Mouse (Mus musculus) liver, embryonic 16.5 days (tissue): ENCODE measurements around the gene Tmem168. TPM values are rescaled to one million over a fixed set of nuclear protein-coding genes. Genes with fewer than 3 reads are reported as not detected.

Experiments
- ATAC-seq: fragments of 200-750 bp; cut with Nextera tagmentation; 2 replicates; pipeline ENCODE4 v1.8.0; 2017; ENCODE audit warnings: low read depth, mild to moderate bottlenecking, moderate number of reproducible peaks, moderate library complexity
- H3K27ac ChIP-seq: fragments of 300-500 bp; sonication (generic); 2 replicates; pipeline ENCODE4 v1.5.1; 2014; ENCODE audit warnings: mild to moderate bottlenecking, low read length
- H3K27me3 ChIP-seq: fragments of 300-500 bp; sonication (generic); 2 replicates; pipeline ENCODE4 v1.6.1; 2014; ENCODE audit warnings: low read depth, low read length, mixed read lengths; ENCODE audit not compliant: control insufficient read depth, insufficient read depth
- H3K36me3 ChIP-seq: fragments of 300-500 bp; sonication (generic); 2 replicates; pipeline ENCODE4 v1.6.1; 2014; ENCODE audit warnings: mild to moderate bottlenecking; ENCODE audit not compliant: control insufficient read depth, insufficient read depth
- H3K4me1 ChIP-seq: fragments of 300-500 bp; sonication (generic); 2 replicates; pipeline ENCODE4 v1.6.1; 2014; ENCODE audit warnings: low read depth, low read length, mixed read lengths; ENCODE audit not compliant: control insufficient read depth
- H3K4me2 ChIP-seq: fragments of 300-500 bp; sonication (generic); 2 replicates; pipeline ENCODE4 v1.6.1; 2014; ENCODE audit warnings: low read depth, low read length, mixed read lengths
- H3K4me3 ChIP-seq: fragments of 300-500 bp; sonication (generic); 2 replicates; pipeline ENCODE4 v1.5.1; 2014; ENCODE audit warnings: low read depth, mild to moderate bottlenecking, low read length
- H3K9ac ChIP-seq: fragments of 300-500 bp; sonication (generic); 2 replicates; pipeline ENCODE4 v1.6.1; 2014; ENCODE audit warnings: low read depth, low read length
- H3K9me3 ChIP-seq: fragments of 300-500 bp; sonication (generic); replicated peaks from 2 replicates; pipeline ENCODE4 v1.6.1; 2016; ENCODE audit warnings: low read length; ENCODE audit not compliant: control insufficient read depth
- whole genome bisulfite sequencing: fragments of 180-500 bp; shearing (Covaris S2); extraction: QIAGEN DNeasy Blood & Tissue Kit; methylation state at CpG from one replicate; pipeline ENCODE4 v1.1.7; 2014; ENCODE audit not compliant: insufficient replicate concordance; 5-methylcytosine and 5-hydroxymethylcytosine counted together
- polyA plus RNA-seq: library from polyadenylated mRNA; unstranded; fragments of >200 nt; fragmentation: Nextera tagmentation; extraction: Ambion mirVana; gene quantifications from 2 replicates; pipeline ENCODE4 v1.2.1, GENCODE M21; 2015

The Tmem168 gene
- polyA plus RNA-seq, 1 experiment from 2014 or later = 13.1 TPM

- H3K4me3 ChIP-seq = no peak overlapping the region
- no peak overlapping the region for H3K27ac ChIP-seq
- H3K4me1 ChIP-seq = no peaks in the 10 kb centered on the region
- no peak overlapping the region for H3K4me2 ChIP-seq
- no peaks in the 10 kb centered on the region for H3K27me3 ChIP-seq
- H3K9ac ChIP-seq = no peak overlapping the region
- H3K36me3 ChIP-seq = no peaks in the 10 kb centered on the region
- WGBS = 21% methylated on average over 3 of the region's 3 CpGs
- no peaks in the 10 kb centered on the region for H3K9me3 ChIP-seq
- peak; percentile 45; the same call in 1 of the 2 replicates for ATAC-seq
Measured at GRCm38 (mm10) chr6:13617110-13617509, 9.2 kb upstream of the Tmem168 start.

- WGBS = 42% methylated on average over 3 of the region's 3 CpGs
- no peak overlapping the region for H3K4me2 ChIP-seq
- no peaks in the 10 kb centered on the region for H3K9me3 ChIP-seq
- H3K9ac ChIP-seq = no peak overlapping the region
- no peak overlapping the region for H3K27ac ChIP-seq
- ATAC-seq = no peak
- no peak overlapping the region for H3K4me3 ChIP-seq
- no peaks in the 10 kb centered on the region for H3K27me3 ChIP-seq
- H3K4me1 ChIP-seq = no peaks in the 10 kb centered on the region
- no peaks in the 10 kb centered on the region for H3K36me3 ChIP-seq
Measured at GRCm38 (mm10) chr6:13614568-13614967, 6.7 kb upstream of the Tmem168 start.

GRCm38 (mm10) chr6:13613671-13614070 is 5.8 kb upstream of the Tmem168 start:
- no peak overlapping the region for H3K27ac ChIP-seq
- H3K9ac ChIP-seq = no peak overlapping the region
- H3K4me1 ChIP-seq = no peaks in the 10 kb centered on the region; the same call in none of the 2 replicates
- no peaks in the 10 kb centered on the region for H3K36me3 ChIP-seq
- H3K4me2 ChIP-seq = no peak overlapping the region
- H3K27me3 ChIP-seq = no peaks in the 10 kb centered on the region
- 62% methylated on average over 3 of the region's 3 CpGs for WGBS
- ATAC-seq = no peak
- H3K4me3 ChIP-seq = no peak overlapping the region
- H3K9me3 ChIP-seq = no peaks in the 10 kb centered on the region

GRCm38 (mm10) chr6:13610869-13611268 is 3.0 kb upstream of the Tmem168 start:
- H3K4me1 ChIP-seq = peaks cover 13% of the 10 kb centered on the region
- H3K27me3 ChIP-seq = no peaks in the 10 kb centered on the region
- H3K9ac ChIP-seq = no peak overlapping the region
- no peak overlapping the region for H3K27ac ChIP-seq
- H3K4me2 ChIP-seq = no peak overlapping the region
- ATAC-seq = no peak
- 49% methylated on average over 2 of the region's 2 CpGs for WGBS
- H3K9me3 ChIP-seq = no peaks in the 10 kb centered on the region
- H3K36me3 ChIP-seq = no peaks in the 10 kb centered on the region
- H3K4me3 ChIP-seq = no peak overlapping the region

- no peak overlapping the region for H3K4me3 ChIP-seq
- no peaks in the 10 kb centered on the region for H3K36me3 ChIP-seq
- no peak for ATAC-seq
- WGBS = 64% methylated on average over 5 of the region's 5 CpGs
- peaks cover 13% of the 10 kb centered on the region for H3K4me1 ChIP-seq
- no peaks in the 10 kb centered on the region for H3K27me3 ChIP-seq
- no peaks in the 10 kb centered on the region for H3K9me3 ChIP-seq
- H3K27ac ChIP-seq = no peak overlapping the region
- H3K4me2 ChIP-seq = no peak overlapping the region
- no peak overlapping the region for H3K9ac ChIP-seq
Measured at GRCm38 (mm10) chr6:13609353-13610140, 1.6 kb upstream of the Tmem168 start.

GRCm38 (mm10) chr6:13606921-13607620 is 829 bp downstream of the Tmem168 start:
- peak overlapping the region; percentile 85 for H3K9ac ChIP-seq
- peak overlapping the region; percentile 79 for H3K4me3 ChIP-seq
- WGBS = 15% methylated on average over 15 of the region's 15 CpGs
- no peak for ATAC-seq
- H3K4me2 ChIP-seq = peak overlapping the region; percentile 73
- no peaks in the 10 kb centered on the region for H3K9me3 ChIP-seq
- peak overlapping the region; percentile 87 for H3K27ac ChIP-seq
- peaks cover 13% of the 10 kb centered on the region for H3K4me1 ChIP-seq
- H3K36me3 ChIP-seq = peaks cover 6% of the 10 kb centered on the region
- no peaks in the 10 kb centered on the region for H3K27me3 ChIP-seq

- H3K27me3 ChIP-seq = no peaks in the 10 kb centered on the region
- H3K9me3 ChIP-seq = no peaks in the 10 kb centered on the region
- H3K9ac ChIP-seq = no peak overlapping the region
- no peak overlapping the region for H3K4me3 ChIP-seq
- H3K4me2 ChIP-seq = peak overlapping the region; percentile 73
- H3K4me1 ChIP-seq = peaks cover 13% of the 10 kb centered on the region
- H3K27ac ChIP-seq = no peak overlapping the region; the same call in 1 of the 2 replicates
- H3K36me3 ChIP-seq = peaks cover 6% of the 10 kb centered on the region
- 52% methylated on average over 4 of the region's 4 CpGs for WGBS
- no peak for ATAC-seq
Measured at GRCm38 (mm10) chr6:13606394-13606793, 1.5 kb downstream of the Tmem168 start.

- Histone ChIP-seq H3K27me3 (no peaks in the 10 kb centered on the region), H3K9ac (no peak overlapping the region), H3K9me3 (no peaks in the 10 kb centered on the region), H3K36me3 (peaks cover 6% of the 10 kb centered on the region), H3K4me3 (no peak overlapping the region), H3K27ac (no peak overlapping the region), H3K4me1 (peaks cover 10% of the 10 kb centered on the region), H3K4me2 (no peak overlapping the region)
- ATAC-seq = no peak
- WGBS = 70% methylated on average over 6 of the region's 6 CpGs
Measured at GRCm38 (mm10) chr6:13603134-13603533, 4.8 kb downstream of the Tmem168 start.

- Histone ChIP-seq H3K9ac (no peak overlapping the region), H3K27me3 (no peaks in the 10 kb centered on the region), H3K9me3 (no peaks in the 10 kb centered on the region), H3K36me3 (peaks cover 6% of the 10 kb centered on the region), H3K4me2 (no peak overlapping the region), H3K27ac (no peak overlapping the region), H3K4me1 (peaks cover 4% of the 10 kb centered on the region), H3K4me3 (no peak overlapping the region)
- 35% methylated on average over 6 of the region's 6 CpGs for WGBS
- ATAC-seq = 0 out of 2 replicates have a peak, but pooled peaks have one; percentile 13
Measured at GRCm38 (mm10) chr6:13601587-13601986, 6.3 kb downstream of the Tmem168 start.
